Mouse (Mus musculus): ENCODE measurements around the gene Stat5a. TPM values are rescaled to one million over a fixed set of nuclear protein-coding genes. Genes with fewer than 3 reads are reported as not detected.
A peak's percentile ranks its signal among the peaks of the same experiment; 100 is the strongest.

Stat5a gene
- 4.0 and 5.5 TPM in 2 replicates for polyA plus RNA-seq (2016; fragmentation: Nextera tagmentation; extraction: Ambion mirVana)

- 54% methylated on average over 9 of the region's 9 CpGs for WGBS
- Histone ChIP-seq H3K4me3 (replicated peaks) (peak within 1 kb of the TSS; percentile 57), H3K9me3 (no peaks in the 10 kb centered on the region), H3K4me1 (replicated peaks) (peaks cover 11% of the 10 kb centered on the region), H3K27ac (0 out of 2 replicates have a peak within 1 kb of the TSS, but pooled peaks have one; percentile 23), H3K36me3 (no peaks in the 10 kb centered on the region), H3K27me3 (peaks cover 80% of the 10 kb centered on the region), H3K4me2 (peak within 1 kb of the TSS; percentile 74), H3K9ac (replicated peaks) (peak within 1 kb of the TSS; percentile 64)
- no peak for ATAC-seq (ENCODE audit: insufficient number of reproducible peaks, insufficient read depth, low FRiP score, low TSS enrichment, low read depth)
Measured at GRCm38 (mm10) chr11:100858935-100859578, at the start of gene Stat5a. Gene Stat5a (plus strand): TSS chr11:100859351.

GRCm38 (mm10) chr11:100810516-100810915, 48.6 kb upstream of the Stat5a start:
- peak; percentile 73; the same call in 1 of the 2 replicates for ATAC-seq (ENCODE audit: insufficient number of reproducible peaks, insufficient read depth, low FRiP score, low TSS enrichment, low read depth)
- peak overlapping the region; percentile 88 for H3K27ac ChIP-seq

GRCm38 (mm10) chr11:100811132-100811531, 48.0 kb upstream of the Stat5a start:
- Histone ChIP-seq H3K9ac (replicated peaks) (no peak overlapping the region), H3K9me3 (peaks cover 3% of the 10 kb centered on the region; the same call in 1 of the 2 replicates), H3K27me3 (0 out of 2 replicates have a peak, but pooled peaks cover 5% of the 10 kb centered on the region), H3K36me3 (no peaks in the 10 kb centered on the region), H3K27ac (peak overlapping the region; percentile 88), H3K4me3 (replicated peaks) (no peak overlapping the region), H3K4me2 (no peak overlapping the region), H3K4me1 (replicated peaks) (peaks cover 11% of the 10 kb centered on the region)
- WGBS, result 81% methylated on average over 2 of the region's 2 CpGs
- ATAC-seq (ENCODE audit: insufficient number of reproducible peaks, insufficient read depth, low FRiP score, low TSS enrichment, low read depth), result no peak

More at GRCm38 (mm10) chr11:100810516-100810915, 48.6 kb upstream of the Stat5a start:
- peaks cover 3% of the 10 kb centered on the region; the same call in 1 of the 2 replicates for H3K9me3 ChIP-seq
- H3K36me3 ChIP-seq, result no peaks in the 10 kb centered on the region
- WGBS, result 51% methylated on average over 9 of the region's 9 CpGs
- no peak overlapping the region for H3K4me2 ChIP-seq
- H3K4me3 ChIP-seq (replicated peaks), result no peak overlapping the region
- peaks cover 11% of the 10 kb centered on the region for H3K4me1 ChIP-seq (replicated peaks)
- no peak overlapping the region for H3K9ac ChIP-seq (replicated peaks)
- H3K27me3 ChIP-seq, result 0 out of 2 replicates have a peak, but pooled peaks cover 5% of the 10 kb centered on the region

- Histone ChIP-seq H3K4me3 (replicated peaks) (no peak overlapping the region), H3K4me2 (no peak overlapping the region), H3K27me3 (peaks cover 7% of the 10 kb centered on the region; the same call in 1 of the 2 replicates), H3K27ac (no peak overlapping the region; the same call in 1 of the 2 replicates), H3K9ac (replicated peaks) (no peak overlapping the region), H3K9me3 (peaks cover 3% of the 10 kb centered on the region; the same call in 1 of the 2 replicates), H3K4me1 (replicated peaks) (peaks cover 25% of the 10 kb centered on the region), H3K36me3 (no peaks in the 10 kb centered on the region)
- ATAC-seq (ENCODE audit: insufficient number of reproducible peaks, insufficient read depth, low FRiP score, low TSS enrichment, low read depth), result peak; percentile 66; the same call in 1 of the 2 replicates
- 59% methylated on average over 13 of the region's 13 CpGs for WGBS
Measured at GRCm38 (mm10) chr11:100814498-100814897, 44.7 kb upstream of the Stat5a start.

GRCm38 (mm10) chr11:100816342-100816741, 42.8 kb upstream of the Stat5a start:
- WGBS, result 70% methylated on average over 3 of the region's 3 CpGs
- Histone ChIP-seq H3K36me3 (no peaks in the 10 kb centered on the region), H3K9me3 (peaks cover under 1% of the 10 kb centered on the region; the same call in 1 of the 2 replicates), H3K4me1 (replicated peaks) (peaks cover 26% of the 10 kb centered on the region), H3K27me3 (peaks cover 9% of the 10 kb centered on the region; the same call in 1 of the 2 replicates), H3K9ac (replicated peaks) (no peak overlapping the region), H3K4me2 (no peak overlapping the region), H3K4me3 (replicated peaks) (no peak overlapping the region), H3K27ac (no peak overlapping the region)
- ATAC-seq (ENCODE audit: insufficient number of reproducible peaks, insufficient read depth, low FRiP score, low TSS enrichment, low read depth), result no peak

GRCm38 (mm10) chr11:100816801-100817200, 42.4 kb upstream of the Stat5a start:
- H3K4me2 ChIP-seq, result no peak overlapping the region
- H3K36me3 ChIP-seq, result no peaks in the 10 kb centered on the region
- 81% methylated on average over 4 of the region's 4 CpGs for WGBS
- no peak overlapping the region for H3K4me3 ChIP-seq (replicated peaks)
- peaks cover 13% of the 10 kb centered on the region; the same call in 1 of the 2 replicates for H3K27me3 ChIP-seq
- ATAC-seq (ENCODE audit: insufficient number of reproducible peaks, insufficient read depth, low FRiP score, low TSS enrichment, low read depth), result no peak
- peaks cover 31% of the 10 kb centered on the region for H3K4me1 ChIP-seq (replicated peaks)
- no peak overlapping the region for H3K27ac ChIP-seq
- no peak overlapping the region for H3K9ac ChIP-seq (replicated peaks)
- no peaks in the 10 kb centered on the region for H3K9me3 ChIP-seq

- Histone ChIP-seq H3K4me3 (replicated peaks) (no peak overlapping the region), H3K27ac (no peak overlapping the region), H3K27me3 (peaks cover 14% of the 10 kb centered on the region; the same call in 1 of the 2 replicates), H3K9ac (replicated peaks) (no peak overlapping the region), H3K4me1 (replicated peaks) (peaks cover 34% of the 10 kb centered on the region), H3K36me3 (no peaks in the 10 kb centered on the region), H3K9me3 (no peaks in the 10 kb centered on the region), H3K4me2 (no peak overlapping the region)
- WGBS, result 49% methylated on average over 9 of the region's 9 CpGs
- no peak for ATAC-seq (ENCODE audit: insufficient number of reproducible peaks, insufficient read depth, low FRiP score, low TSS enrichment, low read depth)
Measured at GRCm38 (mm10) chr11:100817311-100817710, 41.8 kb upstream of the Stat5a start.

- Histone ChIP-seq H3K27ac (no peak overlapping the region), H3K9me3 (no peaks in the 10 kb centered on the region), H3K27me3 (peaks cover 14% of the 10 kb centered on the region; the same call in 1 of the 2 replicates), H3K4me1 (replicated peaks) (peaks cover 39% of the 10 kb centered on the region), H3K4me2 (no peak overlapping the region), H3K9ac (replicated peaks) (no peak overlapping the region), H3K36me3 (no peaks in the 10 kb centered on the region), H3K4me3 (replicated peaks) (no peak overlapping the region)
- ATAC-seq (ENCODE audit: insufficient number of reproducible peaks, insufficient read depth, low FRiP score, low TSS enrichment, low read depth), result no peak
- 81% methylated on average over 15 of the region's 15 CpGs for WGBS
Measured at GRCm38 (mm10) chr11:100818359-100819012, 40.7 kb upstream of the Stat5a start.

GRCm38 (mm10) chr11:100819048-100819447, 40.1 kb upstream of the Stat5a start:
- 41% methylated on average over 8 of the region's 8 CpGs for WGBS
- no peak overlapping the region for H3K9ac ChIP-seq (replicated peaks)
- H3K9me3 ChIP-seq, result no peaks in the 10 kb centered on the region
- H3K27ac ChIP-seq, result no peak overlapping the region
- H3K27me3 ChIP-seq, result peaks cover 18% of the 10 kb centered on the region; the same call in 1 of the 2 replicates
- H3K4me3 ChIP-seq (replicated peaks), result no peak overlapping the region
- no peak for ATAC-seq (ENCODE audit: insufficient number of reproducible peaks, insufficient read depth, low FRiP score, low TSS enrichment, low read depth)
- H3K4me1 ChIP-seq (replicated peaks), result peaks cover 39% of the 10 kb centered on the region
- H3K4me2 ChIP-seq, result no peak overlapping the region
- H3K36me3 ChIP-seq, result no peaks in the 10 kb centered on the region

GRCm38 (mm10) chr11:100819626-100820025, 39.5 kb upstream of the Stat5a start:
- Histone ChIP-seq H3K9ac (replicated peaks) (no peak overlapping the region), H3K4me2 (peak overlapping the region; percentile 31; the same call in 1 of the 2 replicates)
- 46% methylated on average over 16 of the region's 16 CpGs for WGBS

GRCm38 (mm10) chr11:100820047-100820446, 39.1 kb upstream of the Stat5a start:
- Histone ChIP-seq H3K9ac (replicated peaks) (no peak overlapping the region), H3K36me3 (no peaks in the 10 kb centered on the region), H3K4me2 (peak overlapping the region; percentile 31; the same call in 1 of the 2 replicates), H3K27me3 (peaks cover 19% of the 10 kb centered on the region; the same call in 1 of the 2 replicates), H3K4me1 (replicated peaks) (peaks cover 44% of the 10 kb centered on the region), H3K27ac (no peak overlapping the region), H3K4me3 (replicated peaks) (no peak overlapping the region), H3K9me3 (no peaks in the 10 kb centered on the region)
- WGBS, result 22% methylated on average over 8 of the region's 8 CpGs
- 0 out of 2 replicates have a peak, but pooled peaks have one; percentile 43 for ATAC-seq (ENCODE audit: insufficient number of reproducible peaks, insufficient read depth, low FRiP score, low TSS enrichment, low read depth)

More at GRCm38 (mm10) chr11:100819626-100820025, 39.5 kb upstream of the Stat5a start:
- 0 out of 2 replicates have a peak, but pooled peaks have one; percentile 38 for ATAC-seq (ENCODE audit: insufficient number of reproducible peaks, insufficient read depth, low FRiP score, low TSS enrichment, low read depth)
- H3K27me3 ChIP-seq, result peaks cover 19% of the 10 kb centered on the region; the same call in 1 of the 2 replicates
- no peak overlapping the region for H3K27ac ChIP-seq
- no peaks in the 10 kb centered on the region for H3K9me3 ChIP-seq
- peaks cover 44% of the 10 kb centered on the region for H3K4me1 ChIP-seq (replicated peaks)
- H3K36me3 ChIP-seq, result no peaks in the 10 kb centered on the region
- no peak overlapping the region for H3K4me3 ChIP-seq (replicated peaks)

Measured in limb, embryonic 12.5 days (tissue).